Mouse (Mus musculus) R1 (cell line): ENCODE measurements around the gene Tmem123.

Experiments
- DNase-seq: peaks from one replicate; pipeline ENCODE4 v3.0.0-alpha.2; 2018; ENCODE audit warnings: low read depth, low spot score

The Tmem123 gene

GRCm38 (mm10) chr9:7775011-7775410, 11.2 kb downstream of the Tmem123 start:
- DNase-seq = no peak

- DNase-seq = no peak
These were observed 12.1 kb downstream of the Tmem123 start for GRCm38 (mm10) chr9:7775986-7776385.

- no peak for DNase-seq
These were observed 13.1 kb downstream of the Tmem123 start for GRCm38 (mm10) chr9:7776940-7777339.

GRCm38 (mm10) chr9:7777652-7778051, 13.8 kb downstream of the Tmem123 start:
- no peak for DNase-seq

GRCm38 (mm10) chr9:7778771-7779170, 14.9 kb downstream of the Tmem123 start:
- peak; percentile 45 for DNase-seq

- DNase-seq = no peak
These were observed 15.9 kb downstream of the Tmem123 start for GRCm38 (mm10) chr9:7779786-7780185.

- no peak for DNase-seq
These were observed 16.7 kb downstream of the Tmem123 start for GRCm38 (mm10) chr9:7780250-7781150.

- DNase-seq = no peak
These were observed 20.2 kb downstream of the Tmem123 start for GRCm38 (mm10) chr9:7783823-7784614.

GRCm38 (mm10) chr9:7784615-7785012, 20.8 kb downstream of the Tmem123 start:
- no peak for DNase-seq

- no peak for DNase-seq
These were observed 21.6 kb downstream of the Tmem123 start for GRCm38 (mm10) chr9:7785396-7785795.

GRCm38 (mm10) chr9:7786086-7786485, 22.2 kb downstream of the Tmem123 start:
- DNase-seq = no peak

- no peak for DNase-seq
These were observed 24.6 kb downstream of the Tmem123 start for GRCm38 (mm10) chr9:7788411-7788810.

- DNase-seq = no peak
These were observed 26.1 kb downstream of the Tmem123 start for GRCm38 (mm10) chr9:7789764-7790575.

GRCm38 (mm10) chr9:7790580-7791084, 26.8 kb downstream of the Tmem123 start:
- DNase-seq = no peak

GRCm38 (mm10) chr9:7793561-7793960, 29.7 kb downstream of the Tmem123 start:
- no peak for DNase-seq

- peak; percentile 57 for DNase-seq
These were observed 31.7 kb downstream of the Tmem123 start for GRCm38 (mm10) chr9:7795581-7795980.

GRCm38 (mm10) chr9:7796129-7796864, 32.5 kb downstream of the Tmem123 start:
- DNase-seq = peak; percentile 80

GRCm38 (mm10) chr9:7797542-7797941, 33.7 kb downstream of the Tmem123 start:
- peak; percentile 35 for DNase-seq

- DNase-seq = peak; percentile 83
These were observed 34.7 kb downstream of the Tmem123 start for GRCm38 (mm10) chr9:7798555-7798954.

GRCm38 (mm10) chr9:7805101-7805506, 41.3 kb downstream of the Tmem123 start:
- DNase-seq = peak; percentile 87

GRCm38 (mm10) chr9:7822758-7823157, 58.9 kb downstream of the Tmem123 start:
- no peak for DNase-seq
